Mouse (Mus musculus): ENCODE results near the gene Nudt8.

GRCm38 (mm10) chr19:4005971-4006370 is 5.6 kb downstream of the Nudt8 start:
- TF ChIP-seq TAL1 (IDR thresholded peaks at IDR 0.05; ENCODE audit: low read length) (no peak), GATA1 (IDR thresholded peaks at IDR 0.05; ENCODE audit: low read length) (no peak)
